Mouse (Mus musculus) subcutaneous adipose tissue, adult 2 months (tissue): Measurements from ENCODE around the gene Mbd4. TPM values are rescaled to one million over a fixed set of nuclear protein-coding genes. Genes with fewer than 3 reads are reported as not detected.

Source experiments
- polyA plus RNA-seq: library from polyadenylated mRNA; depleted of rRNA; stranded (reverse); fragments of >200 nt; gene quantifications from 2 replicates; pipeline ENCODE4 v1.2.3, GENCODE M21; 2012; ENCODE audit warnings: low replicate concordance; rRNA removed

Mbd4 gene
- 1.7 and 4.7 TPM in 2 replicates for polyA plus RNA-seq

DNA sequence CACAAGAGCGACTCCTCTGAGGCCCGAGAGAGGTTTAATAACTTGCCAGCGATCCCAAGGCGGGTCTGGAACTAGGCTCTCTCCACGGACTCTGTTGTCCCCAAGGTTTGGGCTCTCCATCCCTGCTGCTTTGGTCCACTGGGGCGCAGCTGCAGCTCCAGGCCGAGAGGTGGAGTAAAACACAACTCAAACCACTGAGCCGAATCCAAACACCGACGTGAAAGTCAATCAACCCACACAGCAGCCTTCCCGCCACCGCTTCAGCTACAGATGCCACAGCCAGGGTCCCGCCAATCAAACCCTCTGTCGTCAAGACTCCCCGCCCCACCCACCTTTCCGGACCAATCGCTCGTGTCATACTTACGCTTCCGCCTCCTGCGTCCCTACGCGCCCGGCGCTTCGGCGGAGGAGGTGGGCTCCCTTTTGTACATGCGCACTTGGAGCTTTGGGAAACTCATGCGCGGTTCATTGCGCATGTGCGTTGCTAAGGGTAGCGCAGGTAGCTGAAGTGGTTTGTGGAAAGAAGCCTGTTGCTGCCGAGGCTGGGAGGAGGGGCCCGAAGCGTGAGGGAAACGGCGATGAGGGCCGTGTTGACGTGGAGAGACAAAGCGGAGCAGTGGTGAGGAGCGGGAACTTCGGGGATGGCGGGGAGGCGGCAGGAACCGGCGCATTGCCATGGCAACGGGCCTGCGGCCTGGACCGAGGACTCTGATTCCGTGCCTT is at the start of gene Mbd4, which contains the start of gene Ift122:
Gene Mbd4 (minus strand): TSS at position 281 of the 723 bp plus-strand sequence.
Gene Ift122 (plus strand): TSS at position 380 of the 723 bp plus-strand sequence.

GRCm38 (mm10) chr6:115838161-115838597 is 15.0 kb downstream of the Mbd4 start, which contains the start of gene Efcab12:
TSS of gene Efcab12 (minus strand) at chr6:115838412.

DNA sequence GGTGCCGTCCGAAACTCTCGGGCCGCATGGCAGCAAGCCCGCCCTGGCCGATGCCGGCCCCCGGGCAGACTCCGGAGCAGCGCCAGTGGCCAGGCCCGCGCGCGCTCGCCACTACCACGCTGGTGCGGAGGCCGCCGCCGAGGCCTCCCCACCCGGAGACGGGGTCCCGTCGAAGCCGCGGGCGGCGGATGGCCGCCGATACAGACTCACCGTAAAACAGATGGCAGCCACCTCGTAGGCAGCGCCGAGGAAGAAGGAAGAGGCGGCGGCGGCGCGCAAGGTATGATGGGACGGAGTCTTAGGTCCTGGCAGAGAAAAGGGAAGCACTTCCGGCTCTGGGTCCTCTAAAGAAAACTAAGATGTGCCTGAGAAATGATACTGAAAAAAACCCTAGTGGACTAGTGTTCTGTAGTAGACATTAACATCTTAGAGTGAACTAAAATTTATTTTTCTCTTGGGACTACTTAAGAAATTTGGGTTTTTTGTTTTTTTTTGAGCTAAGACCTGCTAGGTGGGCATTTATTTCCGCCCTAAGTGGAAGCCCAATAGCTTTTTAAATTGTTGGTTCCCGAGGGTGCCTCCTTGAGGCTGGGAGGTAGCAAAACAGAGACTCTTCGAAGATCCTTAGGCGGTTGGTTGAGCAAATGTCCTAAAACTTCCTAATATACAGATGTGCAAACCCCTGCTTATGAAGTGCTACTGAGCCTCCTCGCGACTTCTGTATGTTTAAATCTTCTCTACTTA is 44.5 kb downstream of the Mbd4 start, which contains the start of gene Rpl32:
Gene Rpl32 (minus strand): TSS at position 260 of the 744 bp plus-strand sequence.

Other genes with a start within 250 kb of the Mbd4 start
- gene Raf1, start 176.7 kb downstream of the Mbd4 start, polyA plus RNA-seq = 159 and 176 TPM in 2 replicates
- 0.30 and 2.7 TPM in 2 replicates for gene Tmem40, start 91.0 kb downstream of the Mbd4 start, polyA plus RNA-seq
- gene Cand2, start 78.8 kb downstream of the Mbd4 start, polyA plus RNA-seq = 2.2 and 13.8 TPM in 2 replicates
- gene Rpl32, start 44.6 kb downstream of the Mbd4 start, polyA plus RNA-seq = 698 and 1,058 TPM in 2 replicates
- gene Efcab12, start 15.0 kb downstream of the Mbd4 start, polyA plus RNA-seq = 0.11 and 0.91 TPM in 2 replicates
- gene Ift122, start 99 bp upstream of the Mbd4 start, polyA plus RNA-seq = 12.5 and 31.1 TPM in 2 replicates
- gene Rho, start 78.4 kb upstream of the Mbd4 start, polyA plus RNA-seq = 0.39 and 2.9 TPM in 2 replicates
- gene H1foo, start 91.6 kb upstream of the Mbd4 start, polyA plus RNA-seq = not detected in 2 replicates
- gene Plxnd1, start 141.6 kb upstream of the Mbd4 start, polyA plus RNA-seq = 139 and 158 TPM in 2 replicates